Mouse (Mus musculus) liver, embryonic 13.5 days (tissue): ENCODE data around the gene Cbarp. TPM values are rescaled to one million over a fixed set of nuclear protein-coding genes. Genes with fewer than 3 reads are reported as not detected.

Experiments
- ATAC-seq: fragments of 200-750 bp; cut with Nextera tagmentation; 2 replicates; pipeline ENCODE4 v1.8.0; 2017; ENCODE audit warnings: low read depth, mild to moderate bottlenecking, moderate number of reproducible peaks, moderate library complexity
- DNase-seq: peaks from one replicate; pipeline ENCODE4 v3.0.0; 2022
- H3K27ac ChIP-seq: fragments of 300-500 bp; sonication (generic); 2 replicates; pipeline ENCODE4 v1.5.1; 2015; ENCODE audit warnings: moderate library complexity, mild to moderate bottlenecking, inconsistent platforms
- H3K27me3 ChIP-seq: fragments of 300-500 bp; sonication (generic); 2 replicates; pipeline ENCODE4 v1.6.1; 2015; ENCODE audit warnings: mild to moderate bottlenecking, inconsistent platforms
- H3K36me3 ChIP-seq: fragments of 300-500 bp; sonication (generic); 2 replicates; pipeline ENCODE4 v1.6.1; 2015; ENCODE audit warnings: mild to moderate bottlenecking, inconsistent platforms
- H3K4me1 ChIP-seq: fragments of 300-500 bp; sonication (generic); replicated peaks from 2 replicates; pipeline ENCODE4 v1.6.1; 2015; ENCODE audit warnings: inconsistent platforms
- H3K4me2 ChIP-seq: fragments of 300-500 bp; sonication (generic); 2 replicates; pipeline ENCODE4 v1.6.1; 2015; ENCODE audit warnings: inconsistent platforms, mild to moderate bottlenecking, moderate library complexity
- H3K4me3 ChIP-seq: fragments of 300-500 bp; sonication (generic); replicated peaks from 2 replicates; pipeline ENCODE4 v1.5.1; 2015; ENCODE audit warnings: mild to moderate bottlenecking, inconsistent platforms
- H3K9ac ChIP-seq: fragments of 300-500 bp; sonication (generic); 2 replicates; pipeline ENCODE4 v1.6.1; 2015; ENCODE audit warnings: mild to moderate bottlenecking, inconsistent platforms
- H3K9me3 ChIP-seq: fragments of 300-500 bp; sonication (generic); replicated peaks from 2 replicates; pipeline ENCODE4 v1.6.1; 2016; ENCODE audit warnings: inconsistent platforms
- WGBS: fragments of 180-500 bp; shearing (Covaris S2); methylation state at CpG from one replicate; pipeline ENCODE4 v1.1.7; 2015; ENCODE audit not compliant: insufficient replicate concordance; 5-methylcytosine and 5-hydroxymethylcytosine counted together
- polyA plus RNA-seq: library from polyadenylated mRNA; unstranded; fragments of >200 nt; fragmentation: Nextera tagmentation; extraction: Ambion mirVana; gene quantifications from 2 replicates; pipeline ENCODE4 v1.2.1, GENCODE M21; 2015

The Cbarp gene
- 0.54 and 0.69 TPM in 2 replicates for polyA plus RNA-seq

DNA sequence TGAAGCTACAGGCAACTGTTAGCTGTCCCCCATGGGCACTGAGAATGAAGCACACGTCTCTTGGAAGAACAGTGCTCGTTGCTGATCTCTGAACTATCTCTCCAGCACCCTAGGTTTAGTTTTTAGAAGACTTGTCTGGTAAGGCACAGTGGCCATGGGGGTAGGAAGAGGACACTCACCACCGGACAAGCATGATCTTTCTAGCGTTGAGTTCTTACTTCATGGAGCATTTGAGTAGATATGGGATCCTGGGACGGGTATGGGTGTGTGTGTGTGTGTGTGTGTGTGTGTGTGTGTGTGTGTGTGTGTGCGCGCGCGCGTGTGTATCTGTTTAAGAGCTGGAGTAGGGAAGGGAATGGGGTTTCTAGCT is at the start of gene Cbarp:
Gene Cbarp (minus strand): TSS at position 170 of the 370 bp plus-strand sequence.
- Histone ChIP-seq H3K36me3 (peaks cover 26% of the 10 kb centered on the region), H3K9ac (peak within 1 kb of the TSS; percentile 74), H3K27me3 (peaks cover 44% of the 10 kb centered on the region), H3K4me3 (peak within 1 kb of the TSS; percentile 82), H3K27ac (peak within 1 kb of the TSS; percentile 82), H3K9me3 (no peaks in the 10 kb centered on the region), H3K4me1 (peaks cover 92% of the 10 kb centered on the region), H3K4me2 (peak within 1 kb of the TSS; percentile 96)
- no peak for ATAC-seq
- 66% methylated on average over 10 of the region's 10 CpGs for whole genome bisulfite sequencing
- no peak for DNase-seq

DNA sequence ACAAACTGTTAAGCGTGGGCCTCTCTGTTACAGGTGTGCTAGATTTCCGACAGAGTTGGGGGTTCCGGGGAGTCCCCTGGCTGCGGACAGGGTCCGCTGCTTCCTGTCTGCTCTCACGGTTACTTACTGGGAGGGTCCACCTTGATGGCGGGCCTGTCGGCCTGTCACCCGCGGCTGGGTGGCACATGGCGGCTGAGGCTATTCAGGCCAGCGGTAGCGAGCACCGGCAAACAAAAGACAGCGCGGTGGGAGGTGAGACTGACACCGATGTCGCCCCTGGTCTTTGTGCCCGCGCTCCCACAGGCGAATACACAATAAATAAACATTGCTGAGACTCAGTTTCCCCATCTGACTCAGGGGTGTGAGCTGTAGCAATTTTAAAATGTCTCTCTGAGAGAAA is 49.4 kb upstream of the Cbarp start:
- 5% methylated on average over 21 of the region's 21 CpGs for WGBS
- peaks cover 29% of the 10 kb centered on the region for H3K4me1 ChIP-seq
- H3K4me2 ChIP-seq = peak overlapping the region; percentile 60
- H3K36me3 ChIP-seq = no peaks in the 10 kb centered on the region
- H3K4me3 ChIP-seq = peak overlapping the region; percentile 42
- H3K9me3 ChIP-seq = no peaks in the 10 kb centered on the region
- H3K9ac ChIP-seq = no peak overlapping the region; the same call in 1 of the 2 replicates
- H3K27me3 ChIP-seq = peaks cover 96% of the 10 kb centered on the region
- H3K27ac ChIP-seq = no peak overlapping the region
- ATAC-seq (no peak), DNase-seq (no peak)

DNA sequence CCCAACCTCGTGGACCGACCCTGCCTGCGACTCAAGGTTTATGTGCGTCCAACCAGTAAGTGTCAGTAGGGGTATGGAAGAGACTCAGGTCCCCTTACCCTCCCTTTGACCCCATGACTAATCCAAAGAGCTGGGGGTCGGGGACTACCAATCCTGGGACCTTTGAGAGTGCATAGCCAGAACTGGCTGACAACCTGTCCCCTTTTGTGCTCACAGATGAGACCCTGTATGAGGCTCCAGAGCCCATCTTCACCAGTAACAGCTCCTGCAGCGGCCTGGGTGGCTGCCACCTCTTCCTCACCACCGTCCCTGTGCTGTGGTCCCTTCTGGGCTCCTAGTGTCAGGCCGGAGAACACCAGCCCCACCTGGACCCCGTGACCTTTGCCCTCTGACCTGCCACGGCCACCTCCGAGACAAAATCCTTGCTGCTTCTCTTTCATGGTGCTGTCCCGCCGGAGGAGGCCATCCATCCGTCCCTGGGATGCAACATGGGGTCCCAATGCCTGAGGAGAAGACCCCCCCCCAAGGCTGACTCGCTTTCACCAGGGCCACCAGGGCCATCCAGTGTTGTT is 47.9 kb upstream of the Cbarp start:
- no peak overlapping the region for H3K27ac ChIP-seq
- no peak overlapping the region for H3K4me3 ChIP-seq
- H3K27me3 ChIP-seq = peaks cover 98% of the 10 kb centered on the region
- no peak overlapping the region for H3K4me2 ChIP-seq
- 74% methylated on average over 15 of the region's 15 CpGs for WGBS
- no peaks in the 10 kb centered on the region for H3K36me3 ChIP-seq
- DNase-seq (no peak), ATAC-seq (no peak)
- H3K9me3 ChIP-seq = no peaks in the 10 kb centered on the region
- H3K4me1 ChIP-seq = peaks cover 19% of the 10 kb centered on the region
- no peak overlapping the region for H3K9ac ChIP-seq

DNA sequence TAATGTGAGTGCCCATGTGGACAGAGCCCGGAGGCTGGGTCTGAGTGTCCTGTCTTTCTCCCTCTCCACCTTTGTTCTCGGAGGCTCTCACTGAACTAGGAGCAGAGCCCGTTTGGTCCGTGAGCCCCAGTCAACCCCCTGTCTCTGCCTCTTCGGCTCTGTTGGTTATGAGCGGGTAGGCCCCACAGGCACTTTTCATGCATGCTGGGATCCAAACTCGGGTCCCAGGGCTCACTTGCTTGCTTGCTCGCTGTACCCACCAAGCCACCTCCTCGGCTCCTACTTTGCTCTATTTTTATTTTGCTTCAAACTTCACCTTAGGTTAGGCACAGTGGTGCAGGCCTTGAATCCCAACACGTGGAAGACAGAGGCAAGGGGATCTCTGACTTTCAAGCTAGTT is 47.1 kb upstream of the Cbarp start:
- Histone ChIP-seq H3K9me3 (no peaks in the 10 kb centered on the region), H3K4me2 (no peak overlapping the region), H3K9ac (no peak overlapping the region), H3K36me3 (no peaks in the 10 kb centered on the region), H3K4me3 (no peak overlapping the region), H3K4me1 (peaks cover 15% of the 10 kb centered on the region), H3K27me3 (peaks cover 98% of the 10 kb centered on the region), H3K27ac (no peak overlapping the region)
- WGBS = 79% methylated on average over 10 of the region's 10 CpGs
- DNase-seq = no peak
- ATAC-seq = no peak

DNA sequence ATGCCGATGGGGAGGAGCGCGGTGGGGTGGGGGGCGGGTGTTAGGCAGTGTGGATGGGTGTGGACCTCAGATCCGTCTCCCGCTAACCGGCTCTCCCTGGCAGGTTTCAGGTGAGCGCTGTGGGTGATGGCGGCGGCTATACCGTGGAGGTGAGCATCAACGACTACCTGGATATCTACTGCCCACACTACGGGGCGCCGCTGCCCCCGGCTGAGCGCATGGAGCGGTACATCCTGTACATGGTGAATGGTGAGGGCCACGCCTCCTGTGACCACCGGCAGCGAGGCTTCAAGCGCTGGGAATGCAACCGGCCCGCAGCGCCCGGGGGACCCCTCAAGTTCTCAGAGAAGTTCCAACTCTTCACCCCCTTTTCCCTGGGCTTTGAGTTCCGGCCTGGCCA is 46.0 kb upstream of the Cbarp start:
- Histone ChIP-seq H3K36me3 (no peaks in the 10 kb centered on the region), H3K4me3 (no peak overlapping the region), H3K27me3 (peaks cover 98% of the 10 kb centered on the region), H3K9me3 (no peaks in the 10 kb centered on the region), H3K4me1 (peaks cover 15% of the 10 kb centered on the region), H3K27ac (no peak overlapping the region), H3K4me2 (no peak overlapping the region), H3K9ac (no peak overlapping the region)
- ATAC-seq (no peak), DNase-seq (no peak)
- 25% methylated on average over 27 of the region's 27 CpGs for WGBS

DNA sequence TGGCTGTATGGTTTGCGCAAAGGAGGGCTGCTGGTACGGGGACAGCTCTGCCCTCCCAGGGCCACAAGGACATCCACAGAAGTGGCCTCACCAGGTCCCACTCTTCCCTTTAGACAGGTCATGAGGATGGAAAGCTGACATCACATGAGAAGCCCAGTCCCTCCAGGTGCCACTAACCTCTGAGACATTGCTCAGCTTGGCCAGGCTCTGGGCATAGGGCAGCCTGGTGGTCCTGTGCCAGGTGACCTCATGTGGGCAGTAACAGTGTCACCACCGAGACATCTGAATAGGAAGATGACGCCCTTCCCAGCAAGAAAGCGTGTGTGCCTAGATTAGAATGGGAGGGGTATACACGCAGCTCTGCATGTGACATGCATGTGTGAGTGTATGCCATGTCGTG is 41.9 kb upstream of the Cbarp start:
- Histone ChIP-seq H3K4me3 (no peak overlapping the region), H3K4me1 (peaks cover 12% of the 10 kb centered on the region), H3K27ac (no peak overlapping the region), H3K9me3 (no peaks in the 10 kb centered on the region), H3K4me2 (no peak overlapping the region), H3K9ac (no peak overlapping the region), H3K27me3 (peaks cover 98% of the 10 kb centered on the region), H3K36me3 (no peaks in the 10 kb centered on the region)
- DNase-seq = no peak
- 77% methylated on average over 7 of the region's 7 CpGs for WGBS
- no peak for ATAC-seq

DNA sequence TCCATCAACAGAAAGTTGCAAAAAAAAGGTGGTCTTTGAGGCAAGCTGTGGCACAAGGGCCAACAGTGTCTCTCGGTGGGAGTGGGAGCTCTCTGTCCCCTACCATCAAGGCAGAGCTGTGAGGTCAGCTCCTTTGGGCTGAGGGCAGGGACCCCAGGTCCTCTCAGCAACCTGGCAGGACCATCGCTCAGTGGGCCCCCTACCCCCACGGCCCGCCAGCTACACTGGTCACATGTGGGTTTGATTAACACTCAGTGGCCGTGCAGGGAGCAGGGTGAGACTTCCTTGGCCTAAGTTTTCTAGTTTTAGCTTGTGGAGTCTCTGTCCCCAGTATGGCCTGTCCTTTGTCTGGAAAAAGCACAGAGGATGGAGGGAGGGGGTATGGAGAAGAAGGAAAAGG is 40.2 kb upstream of the Cbarp start:
- H3K4me3 ChIP-seq = no peak overlapping the region
- ATAC-seq = no peak

DNA sequence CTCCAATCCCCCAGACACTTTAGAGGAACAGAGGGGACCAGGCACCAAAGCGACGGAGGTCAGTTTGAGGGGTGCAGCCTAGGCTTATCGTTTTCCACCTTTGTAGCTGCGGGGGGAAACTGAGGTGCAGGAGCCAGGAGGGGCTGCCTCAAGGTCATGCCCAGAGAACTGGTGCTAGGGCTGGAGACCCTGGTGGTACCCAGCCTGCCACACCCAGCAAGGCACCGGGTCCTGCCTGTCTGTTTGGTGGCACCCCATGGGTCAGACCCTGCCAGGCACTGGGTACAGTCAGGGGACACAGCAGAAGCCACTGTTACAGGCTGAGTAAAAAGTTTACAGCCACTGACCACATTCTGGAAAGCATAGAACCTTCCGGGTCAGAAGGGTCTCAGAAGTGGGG is 39.7 kb upstream of the Cbarp start:
- Histone ChIP-seq H3K9me3 (no peaks in the 10 kb centered on the region), H3K27me3 (peaks cover 82% of the 10 kb centered on the region), H3K27ac (no peak overlapping the region), H3K4me3 (peak overlapping the region; percentile 60; the same call in 1 of the 2 replicates), H3K4me1 (peaks cover 14% of the 10 kb centered on the region), H3K36me3 (no peaks in the 10 kb centered on the region), H3K4me2 (peak overlapping the region; percentile 73), H3K9ac (no peak overlapping the region)
- WGBS = 45% methylated on average over 6 of the region's 6 CpGs
- DNase-seq (no peak), ATAC-seq (no peak)

More for the DNA sequence above, 40.2 kb upstream of the Cbarp start:
- Histone ChIP-seq H3K27ac (no peak overlapping the region), H3K27me3 (peaks cover 87% of the 10 kb centered on the region), H3K4me1 (peaks cover 12% of the 10 kb centered on the region), H3K4me2 (no peak overlapping the region), H3K36me3 (no peaks in the 10 kb centered on the region), H3K9me3 (no peaks in the 10 kb centered on the region), H3K9ac (no peak overlapping the region)
- 54% methylated on average over 5 of the region's 5 CpGs for WGBS
- no peak for DNase-seq

DNA sequence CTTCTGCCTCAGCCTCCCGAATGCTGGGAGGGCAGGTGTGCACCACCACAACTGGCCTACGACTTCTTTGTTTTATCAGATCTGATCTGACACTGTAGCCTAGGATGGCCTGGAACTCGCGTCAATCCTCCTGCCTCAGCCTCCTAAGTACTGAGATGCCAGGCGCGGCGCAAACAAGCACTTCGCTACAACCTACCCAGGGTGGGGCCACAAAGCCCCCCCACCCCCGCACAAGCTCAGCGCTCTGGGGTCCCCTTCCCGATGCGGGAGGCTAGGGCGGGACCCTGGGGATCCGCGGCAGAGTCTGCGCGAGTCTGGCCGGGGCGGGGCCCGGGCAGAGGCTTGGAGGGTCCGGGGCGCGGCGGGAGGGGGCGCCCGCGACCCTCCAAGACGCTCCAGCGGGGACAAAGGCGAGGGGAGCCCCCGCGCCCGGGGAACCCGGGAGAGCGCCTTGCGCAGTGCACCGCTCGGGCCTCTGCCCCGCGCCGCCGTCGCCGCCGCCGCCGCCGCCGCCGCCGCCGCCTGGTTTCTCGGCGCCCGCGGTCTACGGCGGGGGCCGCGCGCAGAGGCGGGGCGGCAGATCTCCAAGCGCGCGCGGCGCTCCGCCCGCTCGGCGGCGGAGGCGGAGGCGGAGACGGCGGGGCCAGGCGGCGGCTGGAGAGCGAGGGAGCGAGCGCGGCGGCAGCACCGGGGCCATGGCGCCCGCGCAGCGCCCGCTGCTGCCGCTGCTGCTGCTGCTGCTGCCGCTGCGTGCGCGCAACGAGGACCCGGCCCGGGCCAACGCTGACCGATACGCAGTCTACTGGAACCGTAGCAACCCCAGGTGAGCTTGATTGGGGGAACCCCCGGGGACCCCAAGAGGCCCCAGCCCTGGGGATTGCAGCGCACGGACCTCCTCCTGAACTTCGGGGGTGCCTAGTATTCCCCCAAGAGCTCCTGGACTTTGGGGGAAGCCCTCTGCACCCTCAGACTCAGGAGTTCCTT is 38.7 kb upstream of the Cbarp start, which contains the start of gene Efna2:
Gene Efna2 (plus strand): TSS at position 415 of the 984 bp plus-strand sequence.
- WGBS = 2% methylated on average over 89 of the region's 106 CpGs
- peaks cover 22% of the 10 kb centered on the region for H3K4me1 ChIP-seq

DNA sequence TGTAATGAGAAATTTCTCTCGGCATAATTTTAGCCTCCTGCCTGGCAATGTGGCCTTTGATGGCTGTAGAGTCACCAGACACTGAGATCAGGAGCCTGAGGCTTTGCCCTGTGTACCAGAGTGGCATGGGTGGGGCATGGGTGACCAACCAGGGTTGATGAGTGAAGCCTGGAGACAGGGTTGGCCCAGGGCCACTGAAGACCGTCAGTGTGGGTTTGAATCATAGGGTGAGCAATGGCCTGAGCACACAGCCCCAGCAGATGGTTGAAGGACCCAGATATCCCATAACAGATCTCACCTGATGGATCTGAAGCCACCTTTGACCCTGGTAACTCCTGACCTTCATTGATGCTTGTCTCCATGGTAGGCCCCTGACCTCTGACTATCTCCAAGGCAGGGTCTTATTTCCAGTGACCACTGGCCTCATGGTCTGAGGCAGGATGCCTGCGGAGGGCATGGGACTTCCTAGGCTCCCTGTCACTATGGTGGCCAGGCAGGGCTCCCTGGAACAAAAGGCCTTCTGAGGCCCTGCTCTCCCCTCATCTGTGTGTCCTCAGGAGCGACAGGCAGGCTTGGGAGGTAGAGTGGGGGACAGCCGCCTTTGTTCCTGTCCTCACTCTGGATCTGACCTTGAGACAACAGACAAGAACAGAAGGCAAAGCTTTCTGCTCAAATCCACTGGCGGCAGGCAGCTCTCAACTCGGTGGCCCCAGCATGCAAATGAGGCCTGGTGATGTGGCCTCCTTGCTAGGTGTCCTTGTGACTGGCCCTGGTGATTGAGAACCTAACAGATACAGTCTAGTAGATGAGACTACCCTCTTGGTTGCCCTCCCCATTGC is 37.0 kb upstream of the Cbarp start:
- H3K36me3 ChIP-seq = no peaks in the 10 kb centered on the region
- H3K27me3 ChIP-seq = peaks cover 58% of the 10 kb centered on the region
- no peak overlapping the region for H3K27ac ChIP-seq
- H3K4me2 ChIP-seq = no peak overlapping the region
- 64% methylated on average over 7 of the region's 7 CpGs for WGBS
- H3K9me3 ChIP-seq = no peaks in the 10 kb centered on the region
- ATAC-seq = no peak
- H3K4me3 ChIP-seq = no peak overlapping the region
- DNase-seq = no peak
- no peak overlapping the region for H3K9ac ChIP-seq
- peaks cover 34% of the 10 kb centered on the region for H3K4me1 ChIP-seq

More for the DNA sequence above, 38.7 kb upstream of the Cbarp start, which contains the start of gene Efna2:
- DNase-seq (no peak), ATAC-seq (no peak)
- Histone ChIP-seq H3K4me2 (peak within 1 kb of the TSS; percentile 73), H3K27ac (no peak within 1 kb of the TSS), H3K9me3 (no peaks in the 10 kb centered on the region), H3K36me3 (no peaks in the 10 kb centered on the region), H3K27me3 (peaks cover 75% of the 10 kb centered on the region), H3K4me3 (peak within 1 kb of the TSS; percentile 60), H3K9ac (peak within 1 kb of the TSS; percentile 62)
